Mouse (Mus musculus) kidney, postnatal 14 days (tissue): ENCODE data around the gene Gm20538.

Experiments
- DNase-seq: peaks from one replicate; pipeline ENCODE4 v3.0.0; 2022; ENCODE audit warnings: mixed read lengths

Gene Gm20538

GRCm38 (mm10) chr19:44525551-44526205 lies 27.0 kb downstream of the Gm20538 start:
- no peak for DNase-seq

GRCm38 (mm10) chr19:44519152-44519551 lies 33.5 kb downstream of the Gm20538 start:
- DNase-seq = peak; percentile 69

- DNase-seq = peak; percentile 30
Observed at GRCm38 (mm10) chr19:44517996-44518768, 34.4 kb downstream of the Gm20538 start.

GRCm38 (mm10) chr19:44515769-44516168 lies 36.9 kb downstream of the Gm20538 start:
- no peak for DNase-seq

- DNase-seq = peak; percentile 39
Observed at GRCm38 (mm10) chr19:44514521-44515451, 37.8 kb downstream of the Gm20538 start.

- no peak for DNase-seq
Observed at GRCm38 (mm10) chr19:44513921-44514482, 38.6 kb downstream of the Gm20538 start.

- peak; percentile 47 for DNase-seq
Observed at GRCm38 (mm10) chr19:44513054-44513833, 39.4 kb downstream of the Gm20538 start.

GRCm38 (mm10) chr19:44512601-44513000 lies 40.0 kb downstream of the Gm20538 start:
- DNase-seq = no peak

- peak; percentile 48 for DNase-seq
Observed at GRCm38 (mm10) chr19:44511451-44512231, 41.0 kb downstream of the Gm20538 start.

- no peak for DNase-seq
Observed at GRCm38 (mm10) chr19:44510534-44511175, 42.0 kb downstream of the Gm20538 start.

GRCm38 (mm10) chr19:44502741-44503140 lies 49.9 kb downstream of the Gm20538 start:
- no peak for DNase-seq

- DNase-seq = no peak
Observed at GRCm38 (mm10) chr19:44501925-44502324, 50.7 kb downstream of the Gm20538 start.

GRCm38 (mm10) chr19:44500240-44500639 lies 52.4 kb downstream of the Gm20538 start:
- DNase-seq = no peak

GRCm38 (mm10) chr19:44498936-44499335 lies 53.7 kb downstream of the Gm20538 start:
- no peak for DNase-seq

GRCm38 (mm10) chr19:44496941-44497340 lies 55.7 kb downstream of the Gm20538 start:
- DNase-seq = no peak

- no peak for DNase-seq
Observed at GRCm38 (mm10) chr19:44496511-44496910, 56.1 kb downstream of the Gm20538 start.
